Mouse (Mus musculus) liver, embryonic 14.5 days (tissue): ENCODE results near the gene Rhbdd2.

ENCODE experiments used
- CTCF ChIP-seq: IDR thresholded peaks from 2 replicates; pipeline ENCODE4 v1.5.1; 2016; ENCODE audit warnings: antibody characterized with exemption, low read depth, control low read depth
- EP300 ChIP-seq: IDR thresholded peaks from 2 replicates; pipeline ENCODE4 v1.6.1; 2016; ENCODE audit warnings: antibody characterized with exemption, low read depth

DNA sequence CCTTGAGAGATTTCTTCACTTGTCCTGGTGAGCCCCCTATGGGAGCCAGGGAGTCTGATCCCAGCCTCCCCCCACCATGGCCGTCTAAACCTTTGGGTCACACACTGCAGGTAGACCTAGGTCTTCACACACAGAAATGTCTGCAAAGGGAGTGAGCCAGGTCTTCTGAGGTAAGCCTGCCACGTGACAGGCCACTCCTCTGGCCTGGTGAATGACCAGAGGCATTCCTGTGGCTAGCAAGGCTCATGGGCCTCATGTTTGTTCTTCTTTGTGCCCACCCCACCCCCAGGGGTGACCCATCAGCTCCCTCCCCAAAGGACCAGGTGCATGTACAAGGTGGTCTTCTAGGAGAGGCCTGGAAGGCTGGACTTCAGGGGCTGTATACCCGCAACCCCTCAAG is 19.1 kb downstream of the Rhbdd2 start:
- TF ChIP-seq CTCF, result no peak
- TF ChIP-seq EP300, result no peak
